Mouse (Mus musculus): Measurements from ENCODE around the gene Gm11032.

- no peak for TF ChIP-seq POLR2A (IDR thresholded peaks at IDR 0.05; ENCODE audit: borderline replicate concordance, extremely low read depth, insufficient read depth, insufficient read length, poor library complexity, severe bottlenecking)
- no peak for TF ChIP-seq CTCF (IDR thresholded peaks at IDR 0.05; ENCODE audit: borderline replicate concordance, extremely low read depth, insufficient read depth, insufficient read length)
These were observed 14.5 kb upstream of the Gm11032 start for GRCm38 (mm10) chr11:4605414-4605813.

Data from brain, embryonic 14.5 days (tissue).